Mouse (Mus musculus): ENCODE results near the gene Ptpro.

Ptpro gene

DNA sequence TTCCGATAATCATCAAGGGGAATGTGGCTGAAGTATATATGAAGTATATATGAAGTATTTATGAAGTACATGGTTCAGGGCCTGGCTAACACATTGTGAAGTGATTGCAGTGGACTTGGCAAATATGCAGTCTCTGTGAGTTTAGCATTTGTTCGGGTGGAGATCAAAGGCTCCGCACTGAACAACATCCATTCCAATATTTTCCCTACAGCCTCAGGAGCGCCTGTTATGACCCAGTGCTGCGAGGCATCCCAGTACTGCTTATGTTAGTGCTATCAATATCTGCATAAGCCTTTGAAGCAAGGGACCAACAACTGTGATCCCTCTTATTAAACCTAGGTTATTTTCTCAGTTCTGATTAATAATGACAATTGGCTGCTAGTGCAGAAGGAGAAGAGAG, 36.1 kb downstream of the Ptpro start:
- in situ Hi-C loops (cut with MboI, MseI), result loop anchor here (10.0 kb wide), 1 partner anchor 1993 kb away; no protein-coding TSS in a partner anchor

DNA sequence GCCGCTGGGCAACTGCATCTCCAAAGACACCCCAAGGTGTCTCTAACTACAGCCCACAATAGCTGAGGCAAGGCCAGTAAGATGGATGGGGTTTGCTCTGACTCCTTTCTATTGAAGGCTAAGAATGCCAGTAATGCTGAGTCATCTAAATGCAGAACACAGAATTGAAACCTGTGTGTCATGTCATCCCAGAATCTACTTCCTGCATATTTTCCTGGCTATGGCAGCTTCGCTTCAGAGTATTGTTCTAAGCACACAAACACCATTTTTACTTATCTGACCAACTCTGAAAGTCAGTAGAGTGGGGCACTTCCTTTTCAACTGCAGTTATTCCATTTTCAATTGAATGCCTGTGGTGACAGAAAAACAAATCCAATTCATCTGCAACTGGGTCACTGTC, 40.3 kb downstream of the Ptpro start:
- in situ Hi-C loops (cut with MboI, MseI), result no loop called here

DNA sequence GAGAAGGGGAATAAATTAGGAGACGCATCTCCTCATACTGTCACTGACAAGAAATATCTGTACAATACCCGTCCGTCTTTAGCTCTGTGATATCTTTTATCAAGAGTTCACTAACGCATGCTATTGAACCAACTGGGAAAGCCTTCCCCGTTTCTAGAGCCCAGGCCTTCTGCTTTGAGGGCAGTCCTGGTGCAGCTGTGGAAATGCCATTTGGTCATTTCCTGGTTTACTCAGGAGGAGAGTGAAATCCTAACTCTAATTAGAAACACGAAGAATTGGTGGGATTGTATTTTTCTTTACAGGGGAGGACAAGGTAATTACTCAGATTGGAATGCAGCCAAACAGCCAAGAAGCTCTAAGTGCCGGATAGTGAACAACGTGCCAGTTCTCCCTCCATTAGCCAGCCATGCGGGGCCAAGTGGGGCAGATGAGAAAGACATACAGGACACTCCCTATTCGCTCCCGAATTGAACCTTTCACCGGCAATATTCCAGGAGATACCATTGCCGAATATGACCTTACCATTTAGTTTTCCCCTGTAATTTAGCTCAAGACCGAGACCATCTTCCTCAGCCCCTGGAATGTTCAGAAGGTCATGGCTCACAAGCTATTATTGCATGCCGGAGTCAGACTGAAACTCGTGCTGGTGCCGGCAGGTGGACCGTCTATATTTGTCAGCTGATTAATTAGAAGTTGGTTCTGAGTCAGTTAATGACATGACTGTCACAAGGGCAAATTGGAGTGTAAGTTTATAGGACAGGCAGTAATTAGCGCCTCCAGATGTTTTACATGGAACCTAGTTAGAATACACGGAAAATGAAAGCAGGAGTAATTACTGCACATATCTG, 43.1 kb downstream of the Ptpro start:
- in situ Hi-C loops (cut with MboI, MseI), result no loop called here

DNA sequence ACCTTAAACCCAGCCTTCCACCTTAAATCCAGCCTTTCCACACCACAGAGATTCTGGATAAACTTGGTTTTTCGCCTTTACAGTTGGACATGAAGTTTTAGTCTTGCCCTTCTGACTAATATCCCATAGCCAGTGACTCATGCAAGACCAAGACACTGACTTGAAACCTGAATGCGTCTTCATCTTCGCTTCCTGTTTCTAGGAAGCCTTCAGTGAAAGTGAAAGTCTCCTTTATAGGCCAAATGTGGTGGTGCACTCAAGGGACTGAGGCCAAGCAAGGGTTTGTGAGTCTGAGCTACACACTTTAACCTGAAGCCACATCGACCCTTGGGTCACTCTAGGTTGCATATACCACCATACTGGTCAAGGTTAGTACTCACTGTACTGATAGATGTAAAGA, 50.4 kb downstream of the Ptpro start:
- in situ Hi-C loops (cut with MboI, MseI), result no loop called here

DNA sequence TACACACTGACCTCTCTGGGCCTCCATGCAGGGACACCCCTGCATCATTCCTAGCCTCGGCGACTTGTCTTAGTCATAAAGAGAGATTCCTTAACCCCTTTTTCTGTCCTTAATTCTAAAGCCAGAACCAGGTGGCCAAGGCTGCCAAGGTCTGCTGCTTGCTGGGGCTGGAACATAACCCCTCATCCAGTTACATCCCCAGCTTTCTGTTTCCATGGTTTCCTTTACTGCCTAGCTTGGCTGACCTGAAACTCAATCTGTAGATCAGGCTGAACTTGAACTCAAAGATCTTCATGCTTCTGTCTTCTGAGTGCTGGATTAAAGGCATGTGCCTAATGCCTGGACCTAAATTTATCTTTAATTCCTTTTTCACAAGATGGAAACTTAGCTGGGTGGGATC, 51.7 kb downstream of the Ptpro start:
- in situ Hi-C loops (cut with MboI, MseI), result no loop called here

DNA sequence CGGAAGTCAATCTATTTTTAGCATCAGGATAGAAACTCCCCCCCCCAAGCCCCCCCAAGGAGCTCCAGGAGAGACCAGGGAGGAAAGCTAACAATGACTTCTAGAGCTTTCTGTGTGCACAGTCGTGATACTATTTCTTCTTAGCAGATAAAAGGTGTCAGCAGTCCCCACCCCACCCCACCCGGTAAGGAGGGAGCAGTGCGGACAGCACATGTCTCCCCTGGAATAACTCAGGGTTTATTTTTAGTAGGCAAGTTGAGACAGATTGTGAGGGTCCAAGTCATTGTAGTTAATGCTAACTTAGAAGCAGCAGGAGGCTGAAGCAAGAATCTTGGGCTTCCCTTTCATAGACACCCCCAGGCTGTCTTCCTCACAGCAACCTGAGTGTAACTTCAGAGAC, 63.1 kb downstream of the Ptpro start:
- in situ Hi-C loops (cut with MboI, MseI), result no loop called here

DNA sequence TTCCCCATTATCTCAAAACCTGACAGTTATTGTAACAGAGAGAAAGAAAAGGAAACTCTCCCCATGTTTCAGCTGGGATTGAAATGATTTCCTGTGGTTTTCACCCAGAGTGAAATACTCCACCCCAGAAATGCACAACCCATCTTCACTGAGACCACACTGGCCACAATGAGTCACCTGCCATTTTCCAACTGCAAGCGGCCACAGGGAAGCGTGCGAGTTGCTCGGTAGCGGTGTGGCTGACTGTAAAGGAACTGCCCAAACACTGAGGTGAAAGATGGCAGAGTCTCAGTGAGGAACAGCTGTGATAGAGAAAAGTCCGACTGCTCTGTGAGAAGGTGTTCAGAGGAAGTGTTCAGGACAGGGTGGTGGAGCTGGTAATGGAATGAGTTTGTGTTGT, 64.2 kb downstream of the Ptpro start:
- in situ Hi-C loops (cut with MboI, MseI), result no loop called here

DNA sequence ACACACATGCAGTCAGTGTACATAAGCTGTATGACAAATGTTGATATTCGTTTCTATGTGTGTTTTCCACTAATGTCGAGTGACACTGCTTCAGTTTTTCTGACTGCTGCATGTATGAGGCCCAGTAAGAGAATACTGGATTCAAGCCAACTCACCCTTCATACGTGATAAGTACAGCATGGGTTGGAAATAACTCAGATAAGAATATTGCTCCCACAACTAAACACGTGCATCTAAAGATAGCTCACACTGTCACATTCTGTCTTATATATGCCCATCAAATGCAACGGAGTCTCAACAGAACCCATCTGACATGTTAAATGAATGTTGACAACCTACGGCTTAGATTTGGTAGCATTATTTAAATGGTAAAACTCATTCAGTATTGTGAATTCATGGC, 65.4 kb downstream of the Ptpro start:
- in situ Hi-C loops (cut with MboI, MseI), result no loop called here

DNA sequence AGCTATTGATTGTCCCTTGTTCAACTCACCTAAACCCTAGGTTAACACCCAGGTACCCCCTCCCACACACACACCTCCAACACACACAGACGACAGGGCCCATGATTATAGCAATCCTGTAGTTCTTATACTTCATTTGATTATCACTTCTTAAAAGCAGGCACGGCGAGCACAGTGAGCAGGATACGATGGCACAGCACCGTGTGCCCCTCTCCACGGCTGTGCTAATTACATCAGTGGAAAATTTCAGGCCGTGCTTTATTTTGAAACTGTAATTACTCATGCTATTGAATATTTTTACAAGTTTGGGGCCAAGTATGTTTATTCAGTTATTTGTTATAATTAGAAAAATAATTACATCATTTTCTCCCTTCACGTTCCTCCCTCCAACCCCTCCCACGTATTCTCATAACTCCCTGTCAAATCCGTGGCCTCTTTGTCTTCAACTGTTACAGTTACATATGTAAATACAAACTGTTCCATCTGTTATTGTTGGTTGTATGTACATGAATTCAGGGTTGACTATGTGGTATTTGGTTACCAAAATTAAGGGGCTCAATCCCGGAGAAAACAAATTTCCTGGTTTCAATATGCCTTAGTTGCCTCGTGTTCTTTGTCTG, 66.2 kb downstream of the Ptpro start:
- in situ Hi-C loops (cut with MboI, MseI), result no loop called here

DNA sequence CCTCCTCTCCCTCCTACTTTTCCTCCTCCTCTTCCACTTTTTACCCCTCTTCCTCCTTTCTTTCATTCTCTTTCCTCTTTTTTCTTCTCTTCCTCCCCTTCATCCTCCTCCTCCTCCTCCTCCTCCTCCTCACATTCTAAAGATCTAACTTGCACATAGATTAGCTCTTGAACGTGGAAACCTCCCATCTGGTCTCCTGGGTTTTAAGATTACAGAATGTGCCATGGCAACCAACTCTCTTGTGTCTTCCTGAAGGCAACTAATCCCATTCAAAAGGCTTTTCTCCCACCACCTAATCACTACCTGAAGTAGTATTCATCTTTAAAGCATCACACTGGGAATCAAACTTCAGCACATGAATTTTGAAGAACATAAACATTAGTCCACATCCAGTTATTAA, 67.5 kb downstream of the Ptpro start:
- in situ Hi-C loops (cut with MboI, MseI), result no loop called here

DNA sequence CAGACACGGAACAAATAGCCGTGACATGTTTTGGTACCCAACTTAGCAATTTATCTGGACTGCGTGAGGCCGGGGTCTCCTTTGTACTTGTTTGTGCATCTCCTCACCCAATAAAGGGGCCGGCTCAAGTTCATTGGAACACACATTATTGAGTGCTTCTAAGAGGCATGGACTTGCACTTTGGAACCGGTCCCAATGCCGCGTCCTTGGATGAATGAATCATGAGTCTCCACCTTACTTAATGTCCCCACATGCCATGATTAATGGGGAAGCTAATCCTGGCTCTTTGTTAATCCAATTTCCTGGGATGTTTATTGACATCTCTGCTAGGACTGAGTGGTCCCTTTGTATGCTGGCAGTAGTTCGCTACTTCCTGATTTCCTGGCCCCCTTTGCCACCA, 75.6 kb downstream of the Ptpro start:
- in situ Hi-C loops (cut with MboI, MseI), result no loop called here

DNA sequence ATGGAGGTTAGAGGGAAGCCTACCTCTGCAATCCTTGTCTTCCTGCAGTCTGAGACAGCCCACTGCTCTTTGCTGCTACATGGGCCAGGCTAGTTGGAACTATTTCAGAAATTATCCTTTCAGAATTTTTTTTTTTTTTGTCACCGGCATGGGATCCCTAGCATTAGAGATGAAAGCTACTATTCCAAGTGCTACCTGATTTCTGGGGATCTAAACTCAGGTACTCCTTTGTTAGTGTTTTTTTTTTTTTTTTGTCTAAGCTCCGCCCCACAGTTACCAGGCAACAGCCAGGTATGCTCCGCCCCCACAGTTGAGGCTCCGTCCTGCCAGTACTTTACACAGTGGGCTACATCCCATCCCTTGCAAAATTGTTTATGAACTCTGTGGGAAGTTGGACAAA, 76.1 kb downstream of the Ptpro start:
- in situ Hi-C loops (cut with MboI, MseI), result no loop called here

DNA sequence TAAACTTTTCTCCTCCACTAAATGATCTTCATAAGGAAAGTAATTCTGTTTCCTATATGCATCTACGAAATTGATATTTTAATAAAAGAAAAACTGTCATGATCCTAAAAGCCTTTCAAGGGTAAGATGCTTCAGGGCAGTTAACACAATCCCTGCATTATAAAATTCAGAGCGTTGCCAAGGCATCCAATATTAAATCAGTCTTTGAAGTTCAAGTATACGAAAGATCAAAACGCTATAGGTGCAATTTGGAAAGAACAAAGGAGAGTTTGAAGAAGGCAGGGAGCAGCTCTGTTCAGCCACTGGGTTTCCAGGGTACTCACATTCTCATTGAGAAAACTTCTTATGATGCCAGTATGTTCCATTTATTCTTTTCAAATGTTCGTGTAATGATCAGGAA, 78.7 kb downstream of the Ptpro start:
- in situ Hi-C loops (cut with MboI, MseI), result no loop called here

DNA sequence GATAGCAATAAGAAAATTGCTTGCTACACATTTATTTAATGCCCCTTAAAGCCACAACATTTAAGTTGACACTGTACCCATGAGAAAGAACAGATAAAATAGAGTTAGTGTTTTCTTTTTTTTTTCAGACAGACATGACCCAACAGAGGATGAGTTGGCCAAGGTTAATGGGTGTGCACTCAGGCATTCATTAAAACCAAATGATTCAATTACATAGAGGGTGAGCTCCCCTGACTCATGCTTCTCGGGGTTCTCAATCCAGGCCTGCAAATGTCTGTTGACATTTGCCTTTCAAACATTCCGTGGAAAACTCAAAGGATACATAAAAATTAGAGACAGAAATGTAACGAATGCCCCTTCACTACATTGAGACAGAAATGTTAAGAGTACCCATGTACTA, 79.7 kb downstream of the Ptpro start:
- in situ Hi-C loops (cut with MboI, MseI), result no loop called here

DNA sequence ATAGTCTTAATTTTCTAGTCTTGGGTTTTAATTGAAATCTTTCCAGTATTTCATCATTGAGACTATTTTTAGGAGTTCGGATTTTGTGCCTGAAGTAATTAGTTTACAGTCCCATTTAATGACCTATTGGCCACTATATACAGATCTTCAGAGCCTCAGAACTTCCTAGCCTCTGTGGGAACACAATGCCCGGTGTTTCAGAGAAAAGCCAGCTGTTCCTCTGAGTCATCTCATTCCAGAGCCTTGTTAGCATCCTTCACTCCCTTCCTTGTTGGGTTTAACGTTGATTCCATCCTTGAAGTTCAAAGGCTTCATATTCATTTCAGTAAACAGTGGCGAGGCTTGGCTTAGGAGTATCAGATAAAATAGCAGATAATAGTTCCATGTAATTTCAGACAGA, 87.0 kb downstream of the Ptpro start:
- in situ Hi-C loops (cut with MboI, MseI), result no loop called here

DNA sequence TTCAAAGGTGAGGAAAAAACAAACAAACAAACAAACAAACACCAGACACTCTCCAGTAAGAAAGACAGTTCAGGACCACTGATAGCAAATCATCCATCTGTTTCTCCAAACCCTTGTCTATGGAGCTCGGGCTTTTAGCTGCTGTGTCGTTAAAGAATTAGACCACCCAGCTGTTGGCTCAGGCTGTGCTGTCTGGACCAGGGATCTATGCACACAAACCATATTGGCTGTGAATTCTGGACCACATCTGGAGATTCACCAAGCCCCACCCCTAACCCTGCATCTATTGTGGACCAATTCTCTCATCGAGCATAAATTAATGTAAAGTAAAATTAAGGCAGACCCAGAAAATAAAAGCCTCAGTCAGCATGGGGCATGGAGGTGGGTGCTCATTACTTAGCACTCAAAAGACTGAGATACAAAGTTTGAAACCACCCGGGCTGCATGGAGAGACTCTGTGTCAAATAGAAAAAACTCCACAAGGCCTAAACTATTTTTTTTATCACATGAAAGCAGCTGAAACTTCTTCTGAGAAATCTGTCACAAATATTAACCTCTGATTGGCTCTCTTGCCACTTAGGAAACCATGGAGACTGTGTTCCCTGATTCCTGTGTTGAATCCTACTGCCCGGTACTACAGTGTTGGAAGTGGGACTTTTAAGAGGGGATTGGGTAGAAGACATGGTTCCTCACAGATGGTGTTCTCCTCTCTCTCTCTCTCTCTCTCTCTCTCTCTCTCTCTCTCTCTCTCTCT, 91.7 kb downstream of the Ptpro start:
- in situ Hi-C loops (cut with MboI, MseI), result no loop called here

DNA sequence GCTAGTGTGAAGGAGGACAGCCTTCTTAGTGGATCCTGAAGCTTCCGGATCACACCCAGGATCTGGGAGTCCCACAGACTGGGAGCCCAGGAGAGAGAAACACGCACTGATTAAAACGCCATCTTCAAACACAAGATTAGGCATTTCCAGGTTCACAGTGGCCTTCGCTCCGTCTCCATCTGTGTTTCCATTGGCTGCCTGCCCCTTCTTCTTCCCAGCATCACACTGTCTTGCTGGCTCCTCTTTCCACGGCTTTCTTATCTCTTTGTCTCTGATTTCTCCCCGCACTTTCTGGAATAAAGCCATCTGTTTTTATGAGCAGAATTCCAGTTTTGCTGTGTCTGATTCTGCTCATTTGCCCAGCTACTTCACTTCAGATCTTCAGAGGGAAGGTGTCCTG, 108.0 kb downstream of the Ptpro start:
- in situ Hi-C loops (cut with MboI, MseI), result no loop called here

DNA sequence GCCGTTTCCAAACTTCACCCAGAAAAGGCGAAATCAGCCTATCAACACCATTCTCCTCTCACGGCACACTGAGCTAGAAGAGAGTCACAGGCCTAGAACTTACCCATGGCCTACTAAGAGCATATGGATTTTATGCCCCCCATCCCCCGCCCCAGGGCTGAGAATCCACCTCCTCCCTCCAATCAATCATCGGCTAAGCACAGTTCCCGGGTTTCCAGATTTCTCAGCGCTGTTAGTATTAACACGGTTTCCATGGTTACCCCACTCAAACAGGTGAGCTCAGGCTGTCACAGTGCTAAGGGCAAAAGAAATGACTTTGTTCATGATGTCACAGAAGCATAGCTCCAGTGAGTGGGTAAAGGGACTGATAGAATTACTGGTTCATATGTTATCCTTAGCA, 110.1 kb downstream of the Ptpro start:
- in situ Hi-C loops (cut with MboI, MseI), result no loop called here

DNA sequence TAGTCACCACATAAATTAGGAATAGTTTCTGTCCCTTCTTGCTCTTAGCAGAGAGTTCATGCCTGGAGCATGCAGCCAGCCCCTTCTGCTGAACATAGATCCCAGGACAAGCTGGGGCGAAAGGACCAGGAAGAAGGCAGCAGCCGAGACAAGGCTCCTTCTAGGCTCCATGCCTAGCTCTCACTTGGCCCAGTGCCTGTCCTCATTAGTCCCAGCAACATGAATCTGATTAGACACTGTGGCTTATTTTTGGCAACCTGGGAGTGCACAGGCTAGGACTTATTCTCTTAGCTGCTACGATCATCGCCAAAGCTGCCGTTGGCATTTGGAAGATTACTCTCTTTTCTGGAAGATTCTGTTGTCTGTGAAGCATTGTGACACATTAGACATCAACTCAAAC, 112.6 kb downstream of the Ptpro start:
- in situ Hi-C loops (cut with MboI, MseI), result no loop called here

DNA sequence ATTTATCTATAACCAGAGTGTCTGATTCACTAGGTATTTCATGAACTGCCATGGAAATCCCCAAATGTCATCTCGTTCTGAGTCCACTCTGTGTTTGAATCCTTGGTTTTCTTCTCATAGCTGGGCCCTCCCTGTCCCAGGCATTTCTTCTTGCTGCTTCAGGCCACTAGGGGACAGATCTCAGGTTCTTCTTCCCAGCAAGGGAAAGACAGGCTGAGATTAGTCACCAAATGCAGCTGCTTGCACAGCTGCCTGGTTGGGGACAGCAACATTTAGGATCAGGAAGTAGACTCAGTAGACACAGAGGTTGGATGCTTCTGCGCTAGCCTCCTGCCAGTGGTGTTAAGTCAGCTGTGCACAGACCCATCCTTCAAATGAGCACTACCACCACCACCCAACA, 113.5 kb downstream of the Ptpro start:
- in situ Hi-C loops (cut with MboI, MseI), result no loop called here

DNA sequence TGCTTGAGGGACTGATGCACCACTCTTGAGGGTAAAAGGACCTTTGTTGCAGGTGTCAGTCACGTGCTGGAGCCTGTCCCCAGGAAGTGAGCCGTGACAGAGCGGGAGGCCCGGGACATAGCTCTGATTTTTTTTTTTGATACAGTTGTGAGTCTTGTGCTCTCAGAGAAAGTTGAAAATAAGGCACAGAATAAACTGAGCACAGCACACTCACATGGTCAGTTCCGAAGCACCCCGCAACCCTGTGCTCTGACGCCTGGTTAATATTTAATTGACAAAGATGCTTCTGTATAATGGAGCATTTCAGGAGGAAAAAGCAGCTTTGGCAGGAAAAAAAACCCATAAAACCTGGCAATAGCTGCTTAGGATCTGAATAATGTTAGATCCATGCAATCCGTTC, 118.6 kb downstream of the Ptpro start:
- in situ Hi-C loops (cut with MboI, MseI), result no loop called here

DNA sequence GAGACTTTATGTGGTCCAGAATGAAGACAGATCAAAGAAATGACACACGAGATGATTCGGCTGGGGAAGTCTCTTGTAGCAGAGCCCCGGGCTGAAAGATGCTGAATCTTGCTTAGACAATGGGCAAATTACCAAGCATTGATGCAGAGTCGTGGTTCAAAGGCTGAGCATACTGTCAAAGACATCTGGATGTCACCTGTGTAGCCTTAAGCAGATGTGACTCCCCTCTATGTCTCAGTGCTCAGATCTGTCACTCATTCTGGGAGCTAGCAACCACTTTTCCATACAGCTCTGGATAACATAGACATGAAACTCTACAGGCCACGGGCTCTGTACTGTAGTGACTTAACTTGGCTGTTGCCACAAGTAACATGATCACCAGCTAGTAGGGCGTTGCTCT, 119.3 kb downstream of the Ptpro start:
- in situ Hi-C loops (cut with MboI, MseI), result no loop called here

DNA sequence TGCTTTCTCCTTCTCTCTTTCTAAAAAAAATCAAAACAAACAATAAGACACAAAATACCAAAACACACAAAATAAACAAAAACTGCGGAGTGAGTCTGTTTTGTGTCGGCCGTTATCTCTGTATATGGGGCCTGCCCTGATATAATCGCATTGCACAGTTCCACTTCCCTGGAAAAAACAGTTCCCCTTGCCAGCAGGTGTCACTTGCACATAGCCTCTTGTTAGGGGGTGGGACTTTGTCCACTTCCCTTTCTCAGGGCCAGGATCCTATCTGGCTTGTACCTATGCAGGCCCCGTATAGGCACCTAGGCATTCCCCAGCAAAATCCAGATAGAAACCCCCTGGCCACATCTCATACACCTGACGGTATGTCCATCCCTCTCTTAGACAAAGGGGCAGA, 121.8 kb downstream of the Ptpro start:
- in situ Hi-C loops (cut with MboI, MseI), result no loop called here

Data from T-helper 1 cell (primary cell).